Mouse (Mus musculus): ENCODE measurements around the gene Esyt3. TPM values are rescaled to one million over a fixed set of nuclear protein-coding genes. Genes with fewer than 3 reads are reported as not detected.
A peak's percentile ranks its signal among the peaks of the same experiment; 100 is the strongest.

Gene Esyt3
- 0.37 and 0.47 TPM in 2 replicates for polyA plus RNA-seq (2015; fragmentation: Nextera tagmentation; extraction: Ambion mirVana)

DNA sequence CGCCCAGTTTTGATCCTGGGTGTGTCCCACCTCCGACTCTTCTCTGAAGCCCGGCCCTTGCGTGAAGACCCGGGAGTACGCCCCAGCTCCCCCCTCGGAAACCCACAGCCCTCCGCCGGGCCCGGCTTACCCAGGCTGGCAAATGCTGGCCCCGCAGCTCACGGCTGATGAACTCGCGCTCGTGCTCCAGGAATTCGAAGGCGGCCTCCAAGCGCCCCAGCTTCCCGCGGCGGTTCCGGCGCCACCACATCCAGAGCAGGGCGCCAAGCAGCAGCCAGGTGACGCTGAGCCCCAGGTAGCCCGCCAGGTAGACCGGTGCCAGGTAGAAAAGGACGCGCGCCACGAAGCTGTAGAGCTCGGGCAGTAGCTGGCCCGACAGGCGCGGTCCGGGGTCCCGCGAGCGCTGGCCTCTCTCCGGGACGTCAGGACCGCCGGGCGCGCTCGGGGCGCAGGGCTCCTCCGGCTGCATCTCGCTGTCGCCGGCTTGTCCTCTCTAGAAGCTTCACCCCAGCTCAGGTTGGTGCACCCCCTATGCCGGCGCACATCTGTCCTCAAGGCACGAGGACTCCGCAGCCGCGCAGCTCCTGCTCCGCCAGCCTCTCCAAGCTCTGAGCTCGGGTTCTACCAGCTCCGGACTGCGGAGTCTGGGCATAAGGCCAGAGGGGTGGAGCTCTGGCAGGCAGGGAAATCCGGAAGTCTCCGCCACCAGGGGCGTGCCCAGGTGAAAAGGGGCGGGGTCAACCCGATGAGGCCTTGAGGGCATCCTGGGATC, at the start of gene Esyt3:
Gene Esyt3, minus strand, starts transcription at position 637 of the 772 bp plus-strand sequence.
- Histone ChIP-seq H3K9me3 (ENCODE audit: control insufficient read depth) (no peaks in the 10 kb centered on the region), H3K9ac (ENCODE audit: low read depth, low read length) (no peak within 1 kb of the TSS), H3K4me3 (ENCODE audit: low read depth, low read length) (peak within 1 kb of the TSS; percentile 40), H3K27me3 (replicated peaks; ENCODE audit: control insufficient read depth, insufficient read depth, low read length) (peaks cover 27% of the 10 kb centered on the region), H3K4me2 (replicated peaks; ENCODE audit: low read depth) (peak within 1 kb of the TSS; percentile 74), H3K36me3 (ENCODE audit: control insufficient read depth, insufficient read depth) (no peaks in the 10 kb centered on the region), H3K4me1 (replicated peaks; ENCODE audit: control insufficient read depth, insufficient read depth, low read length) (no peaks in the 10 kb centered on the region), H3K27ac (ENCODE audit: low read depth, low read length) (no peak within 1 kb of the TSS)
- WGBS: under 1% methylated on average over 66 of the region's 66 CpGs
- no peak for TF ChIP-seq CTCF (IDR thresholded peaks at IDR 0.05; ENCODE audit: low read depth)
- ATAC-seq: peak; percentile 63

DNA sequence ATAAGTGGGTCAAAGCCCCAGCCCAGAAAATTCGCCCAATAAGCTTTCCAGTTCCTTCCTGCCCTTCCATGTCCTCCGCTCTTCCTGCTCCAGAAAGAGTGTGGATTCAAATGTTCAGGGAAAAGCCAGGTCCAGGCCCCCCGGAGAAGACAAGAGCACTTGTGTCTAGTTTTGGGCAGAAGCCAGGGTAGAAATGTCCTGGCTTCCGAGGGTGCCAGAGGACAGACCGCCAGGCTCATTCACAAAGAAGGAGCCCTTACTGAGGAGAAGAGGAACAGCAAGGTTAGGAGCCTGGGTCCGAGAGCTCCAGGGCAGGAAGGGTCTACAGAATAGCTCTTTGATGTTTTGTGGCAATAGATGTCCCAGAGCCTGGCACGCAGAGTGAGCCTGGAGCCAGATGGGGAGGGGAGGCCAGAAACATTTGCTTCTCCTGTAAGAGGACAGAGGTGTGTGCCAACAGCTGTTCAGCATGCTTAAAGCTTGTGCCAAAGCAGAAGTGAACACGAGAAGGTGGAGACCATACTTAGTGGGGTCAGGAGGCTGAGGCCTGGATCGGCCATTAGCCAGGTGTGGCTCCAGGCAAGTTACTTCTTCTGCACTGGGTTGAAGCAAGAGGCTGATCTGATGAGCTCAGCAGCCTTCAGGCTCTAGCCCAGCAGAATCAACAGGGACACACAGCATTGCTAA, 43.1 kb upstream of the Esyt3 start:
- Histone ChIP-seq H3K4me3 (ENCODE audit: low read depth, low read length) (no peak overlapping the region), H3K4me2 (replicated peaks; ENCODE audit: low read depth) (no peak overlapping the region), H3K9me3 (ENCODE audit: control insufficient read depth) (no peaks in the 10 kb centered on the region), H3K27ac (ENCODE audit: low read depth, low read length) (no peak overlapping the region), H3K4me1 (replicated peaks; ENCODE audit: control insufficient read depth, insufficient read depth, low read length) (no peaks in the 10 kb centered on the region), H3K36me3 (ENCODE audit: control insufficient read depth, insufficient read depth) (no peaks in the 10 kb centered on the region), H3K9ac (ENCODE audit: low read depth, low read length) (no peak overlapping the region), H3K27me3 (replicated peaks; ENCODE audit: control insufficient read depth, insufficient read depth, low read length) (no peaks in the 10 kb centered on the region)
- WGBS: 74% methylated on average over 9 of the region's 9 CpGs
- no peak for ATAC-seq
- no peak for TF ChIP-seq CTCF (IDR thresholded peaks at IDR 0.05; ENCODE audit: low read depth)

DNA sequence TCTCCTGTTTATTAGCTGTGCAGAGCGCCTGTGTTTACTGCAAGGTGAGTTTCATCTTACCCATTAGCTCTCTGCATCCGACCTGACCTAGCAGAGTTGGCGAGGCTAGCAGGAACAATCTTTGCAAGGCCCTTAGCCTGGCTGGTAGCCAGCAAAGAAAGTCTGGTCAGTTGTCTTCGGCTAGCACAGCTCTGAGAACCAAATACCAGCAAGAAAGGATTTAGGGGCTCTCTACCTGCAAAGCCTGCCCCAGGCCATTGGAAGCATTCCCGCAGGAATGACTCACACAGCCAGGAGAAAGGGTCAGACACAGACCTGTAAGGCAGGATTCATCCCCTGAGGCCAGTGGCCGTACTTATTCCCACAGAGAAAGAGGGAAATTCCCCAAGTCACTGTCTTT, 42.4 kb upstream of the Esyt3 start:
- H3K9ac ChIP-seq (ENCODE audit: low read depth, low read length): no peak overlapping the region
- no peaks in the 10 kb centered on the region for H3K27me3 ChIP-seq (replicated peaks; ENCODE audit: control insufficient read depth, insufficient read depth, low read length)
- H3K36me3 ChIP-seq (ENCODE audit: control insufficient read depth, insufficient read depth): no peaks in the 10 kb centered on the region
- 74% methylated on average over 6 of the region's 6 CpGs for WGBS
- no peaks in the 10 kb centered on the region for H3K4me1 ChIP-seq (replicated peaks; ENCODE audit: control insufficient read depth, insufficient read depth, low read length)
- no peak for TF ChIP-seq CTCF (IDR thresholded peaks at IDR 0.05; ENCODE audit: low read depth)
- H3K27ac ChIP-seq (ENCODE audit: low read depth, low read length): no peak overlapping the region
- no peak for ATAC-seq
- H3K4me2 ChIP-seq (replicated peaks; ENCODE audit: low read depth): no peak overlapping the region
- H3K4me3 ChIP-seq (ENCODE audit: low read depth, low read length): no peak overlapping the region
- no peaks in the 10 kb centered on the region for H3K9me3 ChIP-seq (ENCODE audit: control insufficient read depth)

DNA sequence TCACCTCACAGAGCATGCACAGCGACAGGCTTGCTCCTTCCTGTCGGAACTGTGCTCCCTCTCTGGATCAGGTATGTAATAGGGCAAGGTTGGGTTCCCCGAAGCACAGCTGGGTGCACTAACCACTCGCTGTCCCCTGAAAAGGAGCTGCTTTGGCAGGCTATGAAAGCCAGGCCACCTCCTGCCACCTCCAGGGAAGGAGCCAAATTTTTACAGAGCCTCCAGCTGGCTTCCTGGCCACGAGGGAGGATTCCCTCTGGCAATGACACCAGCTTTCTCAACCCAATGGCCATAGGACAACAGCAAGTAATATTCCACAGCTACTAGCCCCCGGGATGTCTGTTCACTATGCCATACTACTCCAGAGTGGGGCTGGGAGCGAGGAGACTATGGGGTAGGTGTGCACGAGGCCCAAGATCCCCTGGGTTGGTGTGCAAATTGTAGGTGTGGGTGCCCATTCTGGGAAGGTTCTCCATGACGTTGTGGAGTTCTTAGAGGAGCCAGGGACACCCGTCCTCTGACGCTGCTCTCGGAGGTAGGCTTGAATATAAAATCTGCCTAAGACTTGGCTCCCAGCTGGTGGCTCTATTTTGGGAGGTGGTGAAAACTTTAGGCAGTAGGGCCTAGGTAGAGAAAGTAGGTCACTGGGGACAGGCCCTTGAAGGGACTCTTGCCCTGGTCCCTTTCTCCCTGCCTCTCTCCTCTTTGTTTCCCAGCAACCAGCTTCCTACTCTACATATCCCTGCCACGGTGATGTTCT, 38.9 kb upstream of the Esyt3 start:
- 83% methylated on average over 13 of the region's 13 CpGs for WGBS
- no peak overlapping the region for H3K9ac ChIP-seq (ENCODE audit: low read depth, low read length)
- no peak for TF ChIP-seq CTCF (IDR thresholded peaks at IDR 0.05; ENCODE audit: low read depth)

DNA sequence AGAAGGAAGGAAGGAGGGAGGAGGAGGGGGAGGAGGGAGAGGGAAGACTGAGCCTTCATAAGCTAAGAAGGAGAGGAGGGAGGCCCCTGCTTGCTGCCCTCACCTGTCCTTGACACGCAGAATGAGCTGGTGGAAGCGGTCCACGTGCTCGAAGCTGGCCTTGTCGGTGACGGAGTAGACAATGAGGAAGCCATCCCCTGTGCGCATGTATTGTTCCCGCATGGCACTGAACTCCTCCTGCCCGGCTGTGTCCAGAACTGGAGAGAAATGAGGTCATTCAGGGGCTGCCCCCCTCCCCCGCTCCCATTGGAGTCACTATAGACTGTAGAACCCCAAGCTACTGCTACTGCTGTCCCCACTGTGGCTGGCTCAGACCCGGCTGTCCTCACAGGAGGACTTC, 36.0 kb upstream of the Esyt3 start:
- Histone ChIP-seq H3K4me2 (replicated peaks; ENCODE audit: low read depth) (no peak overlapping the region), H3K9me3 (ENCODE audit: control insufficient read depth) (no peaks in the 10 kb centered on the region), H3K27ac (ENCODE audit: low read depth, low read length) (no peak overlapping the region), H3K4me1 (replicated peaks; ENCODE audit: control insufficient read depth, insufficient read depth, low read length) (no peaks in the 10 kb centered on the region), H3K36me3 (ENCODE audit: control insufficient read depth, insufficient read depth) (no peaks in the 10 kb centered on the region), H3K9ac (ENCODE audit: low read depth, low read length) (no peak overlapping the region), H3K4me3 (ENCODE audit: low read depth, low read length) (no peak overlapping the region), H3K27me3 (replicated peaks; ENCODE audit: control insufficient read depth, insufficient read depth, low read length) (no peaks in the 10 kb centered on the region)
- TF ChIP-seq CTCF (IDR thresholded peaks at IDR 0.05; ENCODE audit: low read depth): no peak
- no peak for ATAC-seq
- WGBS: 85% methylated on average over 11 of the region's 11 CpGs

More for the DNA sequence above, 38.9 kb upstream of the Esyt3 start:
- Histone ChIP-seq H3K4me3 (ENCODE audit: low read depth, low read length) (no peak overlapping the region), H3K27ac (ENCODE audit: low read depth, low read length) (no peak overlapping the region), H3K9me3 (ENCODE audit: control insufficient read depth) (no peaks in the 10 kb centered on the region), H3K27me3 (replicated peaks; ENCODE audit: control insufficient read depth, insufficient read depth, low read length) (no peaks in the 10 kb centered on the region), H3K4me1 (replicated peaks; ENCODE audit: control insufficient read depth, insufficient read depth, low read length) (no peaks in the 10 kb centered on the region), H3K4me2 (replicated peaks; ENCODE audit: low read depth) (no peak overlapping the region), H3K36me3 (ENCODE audit: control insufficient read depth, insufficient read depth) (no peaks in the 10 kb centered on the region)
- no peak for ATAC-seq

DNA sequence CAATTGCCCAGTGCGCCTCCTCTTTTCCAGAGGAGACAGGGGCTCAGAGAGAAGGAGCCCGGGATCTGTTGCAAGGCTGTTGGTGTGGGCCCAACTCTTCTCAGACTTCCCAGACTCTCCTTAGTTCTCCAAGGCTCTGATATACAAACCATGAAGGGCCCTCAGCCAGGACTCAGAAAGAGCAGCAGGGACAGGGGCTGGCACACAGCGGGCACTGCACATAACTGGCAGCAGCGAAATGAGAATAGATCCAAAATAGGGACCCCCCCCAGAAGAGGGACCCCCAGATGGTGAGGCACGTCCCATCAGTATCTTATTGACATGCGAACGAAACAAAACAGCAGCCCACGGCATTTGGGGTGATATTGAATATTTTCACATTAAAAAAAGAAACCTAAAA, 34.8 kb upstream of the Esyt3 start:
- no peak overlapping the region for H3K4me3 ChIP-seq (ENCODE audit: low read depth, low read length)
- TF ChIP-seq CTCF (IDR thresholded peaks at IDR 0.05; ENCODE audit: low read depth): no peak
- H3K9me3 ChIP-seq (ENCODE audit: control insufficient read depth): no peaks in the 10 kb centered on the region
- H3K4me1 ChIP-seq (replicated peaks; ENCODE audit: control insufficient read depth, insufficient read depth, low read length): no peaks in the 10 kb centered on the region
- ATAC-seq: no peak
- no peak overlapping the region for H3K9ac ChIP-seq (ENCODE audit: low read depth, low read length)
- H3K4me2 ChIP-seq (replicated peaks; ENCODE audit: low read depth): no peak overlapping the region
- H3K36me3 ChIP-seq (ENCODE audit: control insufficient read depth, insufficient read depth): no peaks in the 10 kb centered on the region
- no peak overlapping the region for H3K27ac ChIP-seq (ENCODE audit: low read depth, low read length)
- H3K27me3 ChIP-seq (replicated peaks; ENCODE audit: control insufficient read depth, insufficient read depth, low read length): no peaks in the 10 kb centered on the region
- 96% methylated on average over 8 of the region's 8 CpGs for WGBS
